Mouse (Mus musculus) cerebellum, adult 11 months (tissue): ENCODE measurements at regions not wholly inside any gene's neighbourhood (a gene's known extent, or its start where the extent isn't known, plus 50 kb on each side); places are given as distances from the start of the nearest gene placed in this dataset.

Experiments used
- DNase-seq: peaks from one replicate; pipeline ENCODE4 v3.0.0; 2022

GRCm38 (mm10) chr1:88575291-88575690 lies 65.4 kb upstream of the Glrp1 start:
- DNase-seq = no peak

GRCm38 (mm10) chr1:88572161-88572560 lies 62.3 kb upstream of the Glrp1 start:
- DNase-seq = no peak

GRCm38 (mm10) chr1:88568447-88569053 lies 58.7 kb upstream of the Glrp1 start:
- no peak for DNase-seq

GRCm38 (mm10) chr1:88567198-88567597 lies 57.3 kb upstream of the Glrp1 start:
- no peak for DNase-seq

- no peak for DNase-seq
Observed at GRCm38 (mm10) chr1:88566426-88566825, 56.6 kb upstream of the Glrp1 start.

- DNase-seq = no peak
Observed at GRCm38 (mm10) chr1:88564825-88565224, 55.0 kb upstream of the Glrp1 start.

- peak; percentile 47 for DNase-seq
Observed at GRCm38 (mm10) chr1:88562361-88562760, 52.5 kb upstream of the Glrp1 start.

GRCm38 (mm10) chr1:88560771-88561170 lies 50.9 kb upstream of the Glrp1 start:
- DNase-seq = no peak
